11 mouse cellular contexts compared by ENCODE assay signal in the genomic region with DNA sequence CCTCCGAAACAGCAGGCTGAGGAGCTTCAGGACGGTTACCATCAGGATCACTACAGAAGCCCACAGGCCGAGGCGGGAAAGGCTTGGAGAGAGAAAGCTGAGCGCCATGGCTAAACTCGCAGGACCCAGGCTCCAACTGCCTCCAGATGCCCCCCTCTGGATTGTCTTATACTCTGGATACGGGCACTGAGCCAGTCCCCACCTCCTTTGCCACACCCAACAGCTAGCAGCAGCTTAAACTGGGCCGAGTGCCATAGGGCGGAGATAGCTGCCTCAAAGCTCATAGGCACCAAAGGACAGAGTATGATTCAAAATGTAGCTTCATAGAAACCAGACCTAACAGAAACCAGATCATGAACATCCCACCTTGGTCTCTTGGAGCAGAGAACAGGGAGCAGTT. TPM values are rescaled to one million over a fixed set of nuclear protein-coding genes. Genes with fewer than 3 reads are reported as not detected.
A peak's percentile ranks its signal among the peaks of the same experiment; 100 is the strongest.
DNase-seq lines count a peak whose midpoint lies in the region; ATAC-seq lines count a peak whose summit lies in the region.
"Had no signal": no experiment of that assay in that cellular context is flagged by ENCODE, and none has a peak within 500 bp of the region (broad histone marks: within the 10 kb centered on the region; RNA-seq: fewer than 3 reads in every experiment).

A gene (minus strand): TSS at position 144 of the 400 bp plus-strand sequence.

- H3K9me3 ChIP-seq in kidney, embryonic 15.5 days (replicated peaks) = no peaks in the 10 kb centered on the region
- no peaks in the 10 kb centered on the region for H3K9me3 ChIP-seq in stomach, embryonic 16.5 days (replicated peaks; ENCODE audit: control insufficient read depth, low read length)
- H3K9me3 ChIP-seq: heart, embryonic 13.5 days; megakaryocyte, embryonic 14.5 days had no signal

- no peak for ATAC-seq in kidney, embryonic 15.5 days (replicated peaks; ENCODE audit: low FRiP score)
- ATAC-seq in stomach, embryonic 16.5 days (ENCODE audit: insufficient read depth, low FRiP score) = peak; percentile 63; the same call in 1 of the 2 replicates
- ATAC-seq in monocyte, adult 5-6 weeks (replicated peaks; ENCODE audit: insufficient number of reproducible peaks, low FRiP score, low TSS enrichment, poor library complexity, severe bottlenecking) = no peak

- 80% methylated on average over 9 of the region's 9 CpGs for whole genome bisulfite sequencing in kidney, embryonic 15.5 days
- WGBS in stomach, embryonic 16.5 days = 74% methylated on average over 9 of the region's 9 CpGs

- intact Hi-C loops in gastrocnemius, postnatal 14 days (cut with DNase I; ENCODE audit: low total_unique reads) = no loop called here

- peak; percentile 84 for DNase-seq in kidney, adult 18-20 months
- peak; percentile 49 for DNase-seq in gastrocnemius, postnatal 14 days
- peak; percentile 88 to 93 for DNase-seq in kidney, postnatal 25 days
- no peak for DNase-seq in right cerebral cortex, postnatal 25 days
- no peak for DNase-seq in frontal cortex, postnatal 10 days (ENCODE audit: low spot score in 2 of 2)
- DNase-seq: cerebellum, adult 11 months had no signal

- H3K4me2 ChIP-seq in kidney, embryonic 15.5 days = no peak within 1 kb of the TSS
- H3K4me2 ChIP-seq in stomach, embryonic 16.5 days (ENCODE audit: low read depth, low read length) = no peak within 1 kb of the TSS
- H3K4me2 ChIP-seq: heart, embryonic 13.5 days had no signal

- H3K4me1 ChIP-seq in kidney, embryonic 15.5 days = no peaks in the 10 kb centered on the region
- H3K4me1 ChIP-seq in stomach, embryonic 16.5 days (ENCODE audit: control insufficient read depth, insufficient read depth, low read length) = no peaks in the 10 kb centered on the region
- H3K4me1 ChIP-seq: megakaryocyte, embryonic 14.5 days had no signal

- H3K27me3 ChIP-seq in kidney, embryonic 15.5 days = no peaks in the 10 kb centered on the region
- no peaks in the 10 kb centered on the region for H3K27me3 ChIP-seq in stomach, embryonic 16.5 days (ENCODE audit: control insufficient read depth, insufficient read depth, low read length)
- H3K27me3 ChIP-seq: heart, embryonic 13.5 days had no signal

- no peak within 1 kb of the TSS for H3K4me3 ChIP-seq in kidney, embryonic 15.5 days (replicated peaks)
- no peak within 1 kb of the TSS for H3K4me3 ChIP-seq in stomach, embryonic 16.5 days (replicated peaks; ENCODE audit: low read length)
- H3K4me3 ChIP-seq: heart, embryonic 13.5 days; megakaryocyte, embryonic 14.5 days had no signal

- H3K27ac ChIP-seq in kidney, embryonic 15.5 days = no peak within 1 kb of the TSS
- H3K27ac ChIP-seq in stomach, embryonic 16.5 days (ENCODE audit: low read length) = no peak within 1 kb of the TSS
- H3K27ac ChIP-seq: heart, embryonic 13.5 days had no signal

- no peaks in the 10 kb centered on the region for H3K36me3 ChIP-seq in kidney, embryonic 15.5 days
- H3K36me3 ChIP-seq in stomach, embryonic 16.5 days (ENCODE audit: control insufficient read depth, insufficient read depth, low read length) = no peaks in the 10 kb centered on the region
- H3K36me3 ChIP-seq: heart, embryonic 13.5 days had no signal

- H3K9ac ChIP-seq in kidney, embryonic 15.5 days = no peak within 1 kb of the TSS
- H3K9ac ChIP-seq in stomach, embryonic 16.5 days (ENCODE audit: low read length) = no peak within 1 kb of the TSS
- H3K9ac ChIP-seq: heart, embryonic 13.5 days had no signal

RNA-seq across cellular contexts. Expression of the gene that starts here (rescaled TPM):
- 5.6 and 6.2 TPM in 2 replicates for polyA plus RNA-seq in kidney, embryonic 15.5 days (2015; fragmentation: Nextera tagmentation; extraction: Ambion mirVana)
- total RNA-seq in gastrocnemius, postnatal 14 days (2021) = 1 to 10 TPM; 1.7 to 3.1 TPM
- polyA plus RNA-seq in stomach, embryonic 16.5 days (2015; fragmentation: Nextera tagmentation; extraction: Ambion mirVana) = 2.1 and 2.5 TPM in 2 replicates
- total RNA-seq in monocyte, adult 5-6 weeks (2017) = not detected in 3 replicates

Comparison
In these comparisons a context has a peak if more than half of its experiments do, and no peak if none do; other contexts are left out.
1. DNase-seq: peak in kidney, adult 18-20 months (single experiment), gastrocnemius, postnatal 14 days (single experiment) and kidney, postnatal 25 days (2 of 2); none in right cerebral cortex, postnatal 25 days (single experiment) and frontal cortex, postnatal 10 days (0 of 2).